Mouse (Mus musculus) stomach, embryonic 14.5 days (tissue): ENCODE measurements at regions not wholly inside any gene's neighbourhood (a gene's known extent, or its start where the extent isn't known, plus 50 kb on each side); places are given as distances from the start of the nearest gene placed in this dataset.
"Not testable (repeated sequence)": the region's sequence is repeated elsewhere in the genome, so short reads cannot be mapped to it uniquely, and the experiment has no call there.

Source experiments
- ATAC-seq: fragments of 200-750 bp; cut with Nextera tagmentation; 2 replicates; pipeline ENCODE4 v1.8.0; 2017; ENCODE audit warnings: low read depth, moderate TSS enrichment; ENCODE audit not compliant: insufficient number of reproducible peaks, insufficient read depth, low FRiP score
- H3K27ac ChIP-seq: fragments of 300-500 bp; sonication (generic); 2 replicates; pipeline ENCODE4 v1.5.1; 2014; ENCODE audit warnings: mild to moderate bottlenecking, low read length, moderate library complexity, mixed read lengths
- H3K27me3 ChIP-seq: fragments of 300-500 bp; sonication (generic); 2 replicates; pipeline ENCODE4 v1.6.1; 2014; ENCODE audit warnings: low read length, control low read depth, mixed read lengths; ENCODE audit not compliant: control insufficient read depth, insufficient read depth
- H3K36me3 ChIP-seq: fragments of 300-500 bp; sonication (generic); 2 replicates; pipeline ENCODE4 v1.6.1; 2014; ENCODE audit warnings: mild to moderate bottlenecking, control low read depth, low read length, moderate library complexity, mixed read lengths; ENCODE audit not compliant: control insufficient read depth, insufficient read depth
- H3K4me1 ChIP-seq: fragments of 300-500 bp; sonication (generic); 2 replicates; pipeline ENCODE4 v1.6.1; 2014; ENCODE audit warnings: low read length, control low read depth, mixed read lengths; ENCODE audit not compliant: control insufficient read depth, insufficient read depth
- H3K4me2 ChIP-seq: fragments of 300-500 bp; sonication (generic); replicated peaks from 2 replicates; pipeline ENCODE4 v1.6.1; 2014; ENCODE audit warnings: low read depth, low read length, control low read depth
- H3K4me3 ChIP-seq: fragments of 300-500 bp; sonication (generic); 2 replicates; pipeline ENCODE4 v1.5.1; 2014; ENCODE audit warnings: low read depth, low read length, control low read depth
- H3K9ac ChIP-seq: fragments of 300-500 bp; sonication (generic); replicated peaks from 2 replicates; pipeline ENCODE4 v1.6.1; 2014; ENCODE audit warnings: low read depth, mild to moderate bottlenecking, control low read depth, low read length, moderate library complexity, mixed read lengths
- H3K9me3 ChIP-seq: fragments of 300-500 bp; sonication (generic); 2 replicates; pipeline ENCODE4 v1.6.1; 2016; ENCODE audit warnings: low read depth, low read length, control low read depth; ENCODE audit not compliant: control insufficient read depth
- WGBS: fragments of 180-500 bp; shearing (Covaris S2); extraction: QIAGEN DNeasy Blood & Tissue Kit; methylation state at CpG from one replicate; pipeline ENCODE4 v1.1.7; 2014; 5-methylcytosine and 5-hydroxymethylcytosine counted together

DNA sequence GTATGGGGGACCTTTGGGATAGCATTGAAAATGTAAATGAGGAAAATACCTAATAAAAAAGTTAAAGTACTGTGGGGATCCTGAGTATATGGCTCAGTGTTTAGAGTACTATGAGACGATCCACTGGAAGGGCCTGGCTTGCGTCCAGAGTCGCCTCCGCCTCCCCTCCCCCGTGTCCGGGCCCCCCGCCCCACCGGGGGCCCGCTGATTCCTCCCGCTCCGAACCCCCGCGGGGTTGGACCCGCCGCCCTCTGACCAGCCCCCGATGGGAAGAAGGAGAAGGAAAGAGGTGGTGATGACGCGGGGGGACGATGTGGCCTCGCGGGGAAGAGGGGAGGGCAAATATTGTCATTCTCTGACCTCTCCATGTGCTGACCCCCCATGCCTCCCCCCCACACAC is 234.0 kb upstream of the 9530002B09Rik start:
- H3K9me3 ChIP-seq, H3K4me3 ChIP-seq, H3K4me2 ChIP-seq, H3K27ac ChIP-seq, H3K4me1 ChIP-seq, H3K9ac ChIP-seq, H3K27me3 ChIP-seq, H3K36me3 ChIP-seq: not testable (repeated sequence)
- peak; percentile 81; the same call in 1 of the 2 replicates for ATAC-seq
- no CpG with 5 or more reads among the region's 21 CpGs for WGBS
